Mouse (Mus musculus): ENCODE data around the gene Zkscan5.
"Not testable (repeated sequence)": the region's sequence is repeated elsewhere in the genome, so short reads cannot be mapped to it uniquely, and the experiment has no call there.

Gene Zkscan5

GRCm38 (mm10) chr5:145213505-145213904 is 9.1 kb downstream of the Zkscan5 start:
- no peak for DNase-seq (ENCODE audit: low spot score in 2 of 2)

GRCm38 (mm10) chr5:145214679-145215078 is 10.3 kb downstream of the Zkscan5 start:
- DNase-seq (ENCODE audit: low spot score in 2 of 2), result no peak

DNA sequence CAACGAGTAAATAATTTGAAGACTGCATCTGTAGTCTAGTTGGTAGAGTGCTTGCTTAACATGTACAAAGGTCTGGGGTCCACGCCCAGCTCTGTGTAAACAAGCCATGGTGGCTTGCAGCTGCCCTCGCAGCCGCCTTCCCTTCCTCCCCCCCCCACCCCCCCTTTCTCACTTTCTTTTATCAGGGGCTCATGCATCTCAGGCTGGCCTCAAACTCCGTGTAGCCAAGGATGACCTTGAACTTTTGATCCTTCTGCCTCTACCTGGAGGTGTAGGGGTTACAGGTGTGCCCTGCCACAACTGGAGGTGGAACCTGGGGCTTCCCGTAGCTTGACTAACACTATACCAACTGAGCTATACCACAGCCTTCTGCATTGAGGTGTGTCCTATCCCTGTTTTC is 13.4 kb downstream of the Zkscan5 start:
- no peak for DNase-seq (ENCODE audit: low spot score in 2 of 2)

GRCm38 (mm10) chr5:145218206-145218605 is 13.8 kb downstream of the Zkscan5 start:
- DNase-seq (ENCODE audit: low spot score in 2 of 2), result no peak

GRCm38 (mm10) chr5:145218671-145219070 is 14.3 kb downstream of the Zkscan5 start:
- no peak for DNase-seq (ENCODE audit: low spot score in 2 of 2)

GRCm38 (mm10) chr5:145219981-145220380 is 15.6 kb downstream of the Zkscan5 start:
- DNase-seq (ENCODE audit: low spot score in 2 of 2), result no peak

GRCm38 (mm10) chr5:145222840-145223239 is 18.5 kb downstream of the Zkscan5 start:
- no peak for DNase-seq (ENCODE audit: low spot score in 2 of 2)

GRCm38 (mm10) chr5:145223395-145223794 is 19.0 kb downstream of the Zkscan5 start:
- DNase-seq (ENCODE audit: low spot score in 2 of 2), result no peak

DNA sequence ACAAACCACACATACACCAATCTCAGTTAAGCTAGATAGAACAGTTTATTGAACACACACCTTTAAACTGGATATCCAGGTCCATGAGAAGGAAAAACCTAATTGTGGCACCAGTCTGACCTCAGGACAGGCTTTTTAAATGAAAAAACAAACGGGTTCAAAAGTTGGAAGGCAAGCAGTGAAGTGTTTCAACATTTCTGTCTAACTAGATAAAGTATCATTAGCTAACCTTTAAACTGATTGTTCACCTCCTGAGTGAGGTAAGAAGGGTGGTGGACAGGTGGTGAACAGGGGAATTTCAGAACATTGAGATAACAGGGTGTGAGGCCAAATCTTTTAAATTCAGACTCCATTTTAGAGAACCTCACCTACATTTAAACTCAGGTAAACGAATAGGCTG is 22.1 kb downstream of the Zkscan5 start:
- DNase-seq (ENCODE audit: low spot score in 2 of 2), result no peak

DNA sequence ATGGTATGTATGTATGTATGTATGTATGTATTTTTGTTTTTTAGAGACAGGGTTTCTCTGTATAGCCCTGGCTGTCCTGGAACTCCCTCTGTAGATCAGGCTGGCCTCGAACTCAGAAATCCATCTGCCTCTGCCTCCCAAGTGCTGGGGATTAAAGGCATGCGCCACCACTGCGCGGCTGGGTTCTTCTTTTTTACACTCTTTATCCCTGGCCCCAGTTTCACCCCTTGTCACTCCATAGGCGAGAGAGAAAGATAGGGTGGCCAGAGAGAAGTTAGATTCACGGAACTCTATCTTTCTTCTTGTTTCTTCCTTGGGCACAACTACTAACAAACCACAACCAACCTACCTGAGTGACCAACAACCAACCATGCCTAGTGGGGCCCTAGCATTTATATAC is 24.9 kb downstream of the Zkscan5 start:
- not testable (repeated sequence) for DNase-seq (ENCODE audit: low spot score in 2 of 2)

DNA sequence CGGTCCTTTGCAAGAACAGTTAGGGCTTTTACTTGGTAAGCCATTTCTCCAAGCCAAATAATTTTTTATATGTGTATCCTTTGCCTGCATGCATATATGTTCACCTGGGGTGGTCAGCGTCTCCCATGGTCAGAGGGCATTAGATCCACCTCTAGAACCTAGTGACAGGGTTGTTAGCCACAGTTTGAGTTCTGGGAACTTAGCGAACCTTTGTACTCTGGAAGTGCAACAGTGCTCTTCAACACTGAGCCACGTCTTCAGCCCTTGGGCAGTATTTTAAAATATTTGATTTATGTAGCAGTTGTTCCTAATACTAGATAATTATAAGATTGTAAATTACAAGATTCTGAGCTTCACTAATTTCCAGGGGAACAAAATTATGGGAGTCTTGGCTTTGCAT is 26.3 kb downstream of the Zkscan5 start:
- no peak for DNase-seq (ENCODE audit: low spot score in 2 of 2)

GRCm38 (mm10) chr5:145231367-145231871 is 27.1 kb downstream of the Zkscan5 start, which contains the start of gene Zfp655:
Gene Zfp655, plus strand, starts transcription at chr5:145231715.
- peak; percentile 97 for DNase-seq (ENCODE audit: low spot score in 2 of 2)

DNA sequence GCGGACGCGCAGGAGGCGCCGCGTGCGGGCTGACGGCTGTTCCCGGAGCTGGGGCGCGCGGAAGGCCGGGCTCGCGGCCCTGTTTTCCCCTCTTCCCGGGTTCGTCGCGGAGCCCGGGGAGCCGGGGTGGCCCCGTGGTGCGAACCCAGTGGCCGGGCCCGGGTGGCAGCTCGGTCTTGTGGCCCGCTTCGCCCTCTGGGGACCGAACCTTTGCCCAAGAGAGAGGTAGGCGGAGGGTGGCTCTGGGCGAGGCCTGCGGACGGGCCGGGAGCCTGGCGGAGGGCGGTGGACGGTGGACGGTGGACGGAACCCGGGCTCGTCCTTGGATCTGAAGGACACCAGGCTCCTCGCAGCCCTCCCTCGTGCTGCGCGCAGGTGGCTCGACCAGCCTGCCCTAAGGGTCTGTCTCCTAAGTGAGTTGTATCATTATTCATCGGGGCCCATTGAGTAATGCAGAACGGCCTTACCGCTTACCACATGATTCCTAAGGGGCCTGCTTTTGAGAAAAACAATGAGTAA is 27.6 kb downstream of the Zkscan5 start:
- no peak for DNase-seq (ENCODE audit: low spot score in 2 of 2)

GRCm38 (mm10) chr5:145234636-145235035 is 30.3 kb downstream of the Zkscan5 start:
- DNase-seq (ENCODE audit: low spot score in 2 of 2), result peak; percentile 25 to 27

- DNase-seq (ENCODE audit: low spot score in 2 of 2), result no peak
Observed at GRCm38 (mm10) chr5:145249520-145249919, 45.2 kb downstream of the Zkscan5 start.
